Comparison of ENCODE assay signal across 8 mouse cellular contexts in genomic region chr2:154569071-154569748, GRCm38 (mm10). TPM values are rescaled to one million over a fixed set of nuclear protein-coding genes. Genes with fewer than 3 reads are reported as not detected.
DNase-seq lines count a peak whose midpoint lies in the region; ATAC-seq and TF ChIP-seq lines count a peak whose summit lies in the region.

No protein-coding gene starts in this region.

- ATAC-seq in common myeloid progenitor, adult 5-6 weeks (replicated peaks; ENCODE audit: low read depth, poor library complexity, severe bottlenecking) = peak; percentile 34
- peak; percentile 88 for ATAC-seq in kidney, embryonic 15.5 days (replicated peaks; ENCODE audit: low FRiP score)
- peak; percentile 85 for ATAC-seq in lung, embryonic 15.5 days (ENCODE audit: borderline replicate concordance, extremely low read depth, low FRiP score, low TSS enrichment)

- no peak overlapping the region for H3K27ac ChIP-seq in heart, adult 2 months
- H3K27ac ChIP-seq in kidney, embryonic 15.5 days = peak overlapping the region; percentile 88
- H3K27ac ChIP-seq in lung, embryonic 15.5 days = peak overlapping the region; percentile 93
- H3K27ac ChIP-seq in olfactory bulb, adult 2 months (ENCODE audit: insufficient read depth, low read depth, low read length) = no peak overlapping the region

- peak overlapping the region; percentile 60 for H3K4me3 ChIP-seq in heart, adult 2 months
- H3K4me3 ChIP-seq in kidney, embryonic 15.5 days (replicated peaks) = peak overlapping the region; percentile 92
- H3K4me3 ChIP-seq in lung, embryonic 15.5 days = peak overlapping the region; percentile 90
- peak overlapping the region; percentile 63 for H3K4me3 ChIP-seq in olfactory bulb, adult 2 months (ENCODE audit: insufficient read depth, low read depth, low read length)

- no peaks in the 10 kb centered on the region for H3K27me3 ChIP-seq in heart, adult 2 months (ENCODE audit: control insufficient read depth, insufficient read depth, low read length)
- no peaks in the 10 kb centered on the region for H3K27me3 ChIP-seq in kidney, embryonic 15.5 days
- H3K27me3 ChIP-seq in lung, embryonic 15.5 days = no peaks in the 10 kb centered on the region

- H3K4me1 ChIP-seq in heart, adult 2 months (ENCODE audit: control insufficient read depth, insufficient read depth, low read length) = no peaks in the 10 kb centered on the region
- peaks cover 48% of the 10 kb centered on the region for H3K4me1 ChIP-seq in kidney, embryonic 15.5 days
- H3K4me1 ChIP-seq in lung, embryonic 15.5 days = peaks cover 42% of the 10 kb centered on the region
- H3K4me1 ChIP-seq in olfactory bulb, adult 2 months (ENCODE audit: control insufficient read depth, insufficient read depth, low read length) = peaks cover 7% of the 10 kb centered on the region

- TF ChIP-seq POLR2A in heart, adult 2 months (IDR thresholded peaks at IDR 0.05; ENCODE audit: insufficient read depth, low read depth, low read length) = no peak
- TF ChIP-seq POLR2A in olfactory bulb, adult 2 months (IDR thresholded peaks at IDR 0.05; ENCODE audit: insufficient read depth, low read depth, low read length) = no peak

- H3K9me3 ChIP-seq in kidney, embryonic 15.5 days (replicated peaks) = no peaks in the 10 kb centered on the region
- H3K9me3 ChIP-seq in lung, embryonic 15.5 days = no peaks in the 10 kb centered on the region

- intact Hi-C loops in heart, adult 2 months (cut with DNase I) = no loop called here

- peak; percentile 78 for DNase-seq in right cerebral cortex, postnatal 10 days (ENCODE audit: low spot score in 2 of 2)
- no peak for DNase-seq in right cerebral cortex, adult 18-20 months
- DNase-seq in heart, adult 2 months = peak; percentile 69 to 73
- DNase-seq in thymus, postnatal 36 days = peak; percentile 67 to 75

- H3K36me3 ChIP-seq in heart, adult 2 months (ENCODE audit: control insufficient read depth, insufficient read depth, low read length) = no peaks in the 10 kb centered on the region
- H3K36me3 ChIP-seq in kidney, embryonic 15.5 days = peaks cover 1% of the 10 kb centered on the region; the same call in 1 of the 2 replicates
- H3K36me3 ChIP-seq in lung, embryonic 15.5 days = peaks cover 1% of the 10 kb centered on the region; the same call in 1 of the 2 replicates

- TF ChIP-seq CTCF in heart, adult 2 months (IDR thresholded peaks at IDR 0.05) = no peak
- TF ChIP-seq CTCF in olfactory bulb, adult 2 months (IDR thresholded peaks at IDR 0.05; ENCODE audit: insufficient read depth, low read depth, low read length) = no peak

- no peak for TF ChIP-seq EP300 in heart, adult 2 months (IDR thresholded peaks at IDR 0.05; ENCODE audit: insufficient read depth, low read depth, low read length)

- 2% methylated on average over 61 of the region's 70 CpGs for WGBS in heart, adult 2 months
- under 1% methylated on average over 66 of the region's 70 CpGs for WGBS in kidney, embryonic 15.5 days
- WGBS in lung, embryonic 15.5 days = 0% methylated on average over 48 of the region's 70 CpGs
- WGBS in olfactory bulb, adult 2 months = 1% methylated on average over 69 of the region's 70 CpGs

- H3K9ac ChIP-seq in heart, adult 2 months (ENCODE audit: low read depth, low read length) = peak overlapping the region; percentile 27
- peak overlapping the region; percentile 87 for H3K9ac ChIP-seq in kidney, embryonic 15.5 days
- peak overlapping the region; percentile 74 for H3K9ac ChIP-seq in lung, embryonic 15.5 days

- no peaks in the 10 kb centered on the region for H3K79me2 ChIP-seq in heart, adult 2 months (replicated peaks; ENCODE audit: control insufficient read depth, insufficient read depth, low read length)

- peak overlapping the region; percentile 82 for H3K4me2 ChIP-seq in kidney, embryonic 15.5 days
- H3K4me2 ChIP-seq in lung, embryonic 15.5 days = peak overlapping the region; percentile 67

RNA-seq across cellular contexts. Expression of gene E2f1, which starts 0.5 kb away (rescaled TPM):
- 11.1 and 13.2 TPM in 2 replicates for total RNA-seq in common myeloid progenitor, adult 5-6 weeks (2017)
- under 1 TPM; 0.39 to 0.70 TPM for total RNA-seq in heart, adult 2 months (2021)
- 1.1 and 1.2 TPM in 2 replicates for polyA plus RNA-seq in heart, adult 2 months (2012; rRNA removed)
- polyA plus RNA-seq in kidney, embryonic 15.5 days (2015; fragmentation: Nextera tagmentation; extraction: Ambion mirVana) = 20.7 and 21.0 TPM in 2 replicates
- polyA plus RNA-seq in lung, embryonic 15.5 days (2015; fragmentation: Nextera tagmentation; extraction: Ambion mirVana) = 28.1 and 31.2 TPM in 2 replicates
- polyA plus RNA-seq in olfactory bulb, adult 2 months (2012; ENCODE audit: insufficient read depth, insufficient read length, low replicate concordance, missing spikeins) = not detected in 2 replicates

RNA-seq across cellular contexts. Expression of gene Necab3, which starts 10.5 kb away (rescaled TPM):
- 0.15 and 0.64 TPM in 2 replicates for total RNA-seq in common myeloid progenitor, adult 5-6 weeks (2017)
- total RNA-seq in heart, adult 2 months (2021) = under 1 TPM; 0.20 to 0.23 TPM
- 0.90 and 1.7 TPM in 2 replicates for polyA plus RNA-seq in heart, adult 2 months (2012; rRNA removed)
- 1.6 and 2.9 TPM in 2 replicates for polyA plus RNA-seq in kidney, embryonic 15.5 days (2015; fragmentation: Nextera tagmentation; extraction: Ambion mirVana)
- 2.1 and 2.9 TPM in 2 replicates for polyA plus RNA-seq in lung, embryonic 15.5 days (2015; fragmentation: Nextera tagmentation; extraction: Ambion mirVana)
- not detected in 2 replicates for polyA plus RNA-seq in olfactory bulb, adult 2 months (2012; ENCODE audit: insufficient read depth, insufficient read length, low replicate concordance, missing spikeins)

RNA-seq across cellular contexts. Expression of gene Actl10, which starts 17.6 kb away (rescaled TPM):
- not detected in 2 replicates for total RNA-seq in common myeloid progenitor, adult 5-6 weeks (2017)
- not detected for total RNA-seq in heart, adult 2 months (2021)
- not detected in 2 replicates for polyA plus RNA-seq in heart, adult 2 months (2012; rRNA removed)
- polyA plus RNA-seq in kidney, embryonic 15.5 days (2015; fragmentation: Nextera tagmentation; extraction: Ambion mirVana) = 0.19 and 0.22 TPM in 2 replicates
- 0.20 and 0.22 TPM in 2 replicates for polyA plus RNA-seq in lung, embryonic 15.5 days (2015; fragmentation: Nextera tagmentation; extraction: Ambion mirVana)
- polyA plus RNA-seq in olfactory bulb, adult 2 months (2012; ENCODE audit: insufficient read depth, insufficient read length, low replicate concordance, missing spikeins) = not detected in 2 replicates

RNA-seq across cellular contexts. Expression of gene 1700003F12Rik, which starts 22.3 kb away (rescaled TPM):
- total RNA-seq in common myeloid progenitor, adult 5-6 weeks (2017) = not detected in 2 replicates
- not detected for total RNA-seq in heart, adult 2 months (2021)
- 0.39 TPM in 1 of 2 replicates, not detected in the other for polyA plus RNA-seq in heart, adult 2 months (2012; rRNA removed)
- 0.58 and 1.7 TPM in 2 replicates for polyA plus RNA-seq in kidney, embryonic 15.5 days (2015; fragmentation: Nextera tagmentation; extraction: Ambion mirVana)
- polyA plus RNA-seq in lung, embryonic 15.5 days (2015; fragmentation: Nextera tagmentation; extraction: Ambion mirVana) = 0.81 and 0.91 TPM in 2 replicates
- polyA plus RNA-seq in olfactory bulb, adult 2 months (2012; ENCODE audit: insufficient read depth, insufficient read length, low replicate concordance, missing spikeins) = not detected in 2 replicates

RNA-seq across cellular contexts. Expression of gene Pxmp4, which starts 34.3 kb away (rescaled TPM):
- 14.2 and 18.2 TPM in 2 replicates for total RNA-seq in common myeloid progenitor, adult 5-6 weeks (2017)
- 10 to 100 TPM; 20.9 to 21.5 TPM for total RNA-seq in heart, adult 2 months (2021)
- 47.2 and 49.9 TPM in 2 replicates for polyA plus RNA-seq in heart, adult 2 months (2012; rRNA removed)
- 27.7 and 29.8 TPM in 2 replicates for polyA plus RNA-seq in kidney, embryonic 15.5 days (2015; fragmentation: Nextera tagmentation; extraction: Ambion mirVana)
- polyA plus RNA-seq in lung, embryonic 15.5 days (2015; fragmentation: Nextera tagmentation; extraction: Ambion mirVana) = 26.4 and 29.1 TPM in 2 replicates
- not detected in 2 replicates for polyA plus RNA-seq in olfactory bulb, adult 2 months (2012; ENCODE audit: insufficient read depth, insufficient read length, low replicate concordance, missing spikeins)

Comparison
In these comparisons a context has a peak if more than half of its experiments do, and no peak if none do; other contexts are left out.
1. ATAC-seq: peak in every context shown above with its lines; median percentile 88 in kidney, embryonic 15.5 days; 85 in lung, embryonic 15.5 days; 34 in common myeloid progenitor, adult 5-6 weeks.
2. H3K27ac ChIP-seq: peak in kidney, embryonic 15.5 days (single experiment) and lung, embryonic 15.5 days (single experiment); none in heart, adult 2 months (single experiment) and olfactory bulb, adult 2 months (single experiment).
3. H3K9ac ChIP-seq: peak in every context shown above with its lines; median percentile 87 in kidney, embryonic 15.5 days; 74 in lung, embryonic 15.5 days; 27 in heart, adult 2 months.
4. Peak in every context shown above with its lines, with median percentiles within 50 percentile points of each other: H3K4me3 ChIP-seq.